In genomic region chr4:134478031-134478430, GRCm38 (mm10) we compare ENCODE assay signal across 8 mouse cellular contexts. TPM values are rescaled to one million over a fixed set of nuclear protein-coding genes. Genes with fewer than 3 reads are reported as not detected.
DNase-seq lines count a peak whose midpoint lies in the region; ATAC-seq and TF ChIP-seq lines count a peak whose summit lies in the region.

No protein-coding gene starts in this region.

- no peaks in the 10 kb centered on the region for H3K4me1 ChIP-seq in embryonic facial prominence, embryonic 11.5 days (ENCODE audit: control insufficient read depth, insufficient read depth, low read length)
- no peaks in the 10 kb centered on the region for H3K4me1 ChIP-seq in limb, embryonic 14.5 days (ENCODE audit: control insufficient read depth, insufficient read depth, low read length)
- peaks cover 23% of the 10 kb centered on the region for H3K4me1 ChIP-seq in midbrain, embryonic 16.5 days (ENCODE audit: control insufficient read depth, insufficient read depth, low read length)
- H3K4me1 ChIP-seq in spleen, adult 2 months (ENCODE audit: control insufficient read depth, insufficient read depth, insufficient read length): no peaks in the 10 kb centered on the region

- 11% methylated on average over 9 of the region's 9 CpGs for WGBS in embryonic facial prominence, embryonic 11.5 days
- 5% methylated on average over 9 of the region's 9 CpGs for WGBS in limb, embryonic 14.5 days
- WGBS in midbrain, embryonic 16.5 days: 4% methylated on average over 9 of the region's 9 CpGs
- WGBS in spleen, adult 2 months: 7% methylated on average over 9 of the region's 9 CpGs

- no peak overlapping the region for H3K4me2 ChIP-seq in embryonic facial prominence, embryonic 11.5 days (ENCODE audit: low read depth, low read length)
- H3K4me2 ChIP-seq in limb, embryonic 14.5 days (replicated peaks; ENCODE audit: low read depth, low read length, severe bottlenecking): no peak overlapping the region
- no peak overlapping the region for H3K4me2 ChIP-seq in midbrain, embryonic 16.5 days (ENCODE audit: low read length)

- no peak for TF ChIP-seq POLR2A in limb, embryonic 14.5 days (IDR thresholded peaks at IDR 0.05; ENCODE audit: borderline replicate concordance, extremely low read depth, insufficient read depth, insufficient read length)
- TF ChIP-seq POLR2A in spleen, adult 2 months (IDR thresholded peaks at IDR 0.05; ENCODE audit: low read depth, low read length): no peak

- H3K4me3 ChIP-seq in embryonic facial prominence, embryonic 11.5 days (ENCODE audit: low read depth, low read length): no peak overlapping the region
- H3K4me3 ChIP-seq in limb, embryonic 14.5 days (replicated peaks; ENCODE audit: low read length): no peak overlapping the region
- no peak overlapping the region for H3K4me3 ChIP-seq in midbrain, embryonic 16.5 days (ENCODE audit: low read depth, low read length)
- H3K4me3 ChIP-seq in spleen, adult 2 months (ENCODE audit: extremely low read depth, insufficient read depth, insufficient read length): no peak overlapping the region

- ATAC-seq in embryonic facial prominence, embryonic 11.5 days (replicated peaks; ENCODE audit: insufficient number of reproducible peaks, low FRiP score, low TSS enrichment, low read depth): peak; percentile 40; the same call in 1 of the 2 replicates
- ATAC-seq in limb, embryonic 14.5 days (ENCODE audit: low FRiP score, low read depth): peak; percentile 73
- ATAC-seq in midbrain, embryonic 16.5 days: peak; percentile 57

- no peaks in the 10 kb centered on the region for H3K9me3 ChIP-seq in embryonic facial prominence, embryonic 11.5 days (replicated peaks; ENCODE audit: control insufficient read depth, low read length)
- H3K9me3 ChIP-seq in limb, embryonic 14.5 days (ENCODE audit: control insufficient read depth, low read length): no peaks in the 10 kb centered on the region
- no peaks in the 10 kb centered on the region for H3K9me3 ChIP-seq in midbrain, embryonic 16.5 days (replicated peaks; ENCODE audit: control insufficient read depth, low read length, poor library complexity, severe bottlenecking)

- TF ChIP-seq CTCF in spleen, adult 2 months (IDR thresholded peaks at IDR 0.05; ENCODE audit: extremely low read depth, insufficient read depth, insufficient read length, insufficient replicate concordance): peak; percentile 100

- peaks cover 15% of the 10 kb centered on the region for H3K36me3 ChIP-seq in embryonic facial prominence, embryonic 11.5 days (replicated peaks; ENCODE audit: control insufficient read depth, insufficient read depth, low read depth, low read length)
- peaks cover 22% of the 10 kb centered on the region for H3K36me3 ChIP-seq in limb, embryonic 14.5 days (ENCODE audit: control insufficient read depth, insufficient read depth, low read length)
- H3K36me3 ChIP-seq in midbrain, embryonic 16.5 days (ENCODE audit: control insufficient read depth, insufficient read depth, low read length): peaks cover 22% of the 10 kb centered on the region
- no peaks in the 10 kb centered on the region; the same call in 1 of the 2 replicates for H3K36me3 ChIP-seq in spleen, adult 2 months (ENCODE audit: control insufficient read depth, insufficient read depth, low read length)

- H3K9ac ChIP-seq in embryonic facial prominence, embryonic 11.5 days (replicated peaks; ENCODE audit: low read length): no peak overlapping the region
- H3K9ac ChIP-seq in limb, embryonic 14.5 days (ENCODE audit: low read depth, low read length, severe bottlenecking): no peak overlapping the region
- H3K9ac ChIP-seq in midbrain, embryonic 16.5 days (ENCODE audit: low read depth, low read length): no peak overlapping the region

- H3K27me3 ChIP-seq in embryonic facial prominence, embryonic 11.5 days (ENCODE audit: control insufficient read depth, insufficient read depth, low read length): no peaks in the 10 kb centered on the region; the same call in 1 of the 2 replicates
- H3K27me3 ChIP-seq in limb, embryonic 14.5 days (ENCODE audit: control insufficient read depth, insufficient read depth, low read length): no peaks in the 10 kb centered on the region
- no peaks in the 10 kb centered on the region for H3K27me3 ChIP-seq in midbrain, embryonic 16.5 days (ENCODE audit: control insufficient read depth, insufficient read depth, low read depth, low read length)
- H3K27me3 ChIP-seq in spleen, adult 2 months (ENCODE audit: control insufficient read depth, insufficient read depth, low read length): no peaks in the 10 kb centered on the region

- peak; percentile 82 for DNase-seq in 3T3-L1 (ENCODE audit: low read depth, low spot score)
- DNase-seq in adrenal gland, postnatal 14 days: peak; percentile 96
- DNase-seq in embryonic facial prominence, embryonic 11.5 days (ENCODE audit: low spot score): peak; percentile 88
- peak; percentile 89 for DNase-seq in heart, adult 8-10 months (ENCODE audit: low spot score)
- peak; percentile 93 for DNase-seq in kidney, adult 9 months
- peak; percentile 77 for DNase-seq in limb, embryonic 14.5 days (ENCODE audit: low spot score)
- DNase-seq in spleen, adult 2 months (ENCODE audit: low read depth in 1 of 2, low spot score in 2 of 2): peak; percentile 74 to 88

- no peak overlapping the region for H3K27ac ChIP-seq in embryonic facial prominence, embryonic 11.5 days (replicated peaks; ENCODE audit: low read depth, low read length)
- no peak overlapping the region for H3K27ac ChIP-seq in limb, embryonic 14.5 days (replicated peaks; ENCODE audit: low read depth, low read length)
- peak overlapping the region; percentile 66 for H3K27ac ChIP-seq in midbrain, embryonic 16.5 days (ENCODE audit: low read length)
- no peak overlapping the region for H3K27ac ChIP-seq in spleen, adult 2 months (ENCODE audit: insufficient read depth, low read length)

RNA-seq across cellular contexts. Expression of gene Stmn1, which starts 9.9 kb away (rescaled TPM):
- total RNA-seq in adrenal gland, postnatal 14 days (2021): 118 and 119 TPM in 2 replicates
- polyA plus RNA-seq in embryonic facial prominence, embryonic 11.5 days (2014; fragmentation: Nextera tagmentation; extraction: Ambion mirVana): 3,252 and 3,396 TPM in 2 replicates
- 10 to 100 TPM; 20.8 to 26.2 (median 22.0) TPM for total RNA-seq in heart, adult 8-10 months (2022)
- 246 and 428 TPM in 2 replicates for polyA plus RNA-seq in limb, embryonic 14.5 days (2012; rRNA removed)
- polyA plus RNA-seq in limb, embryonic 14.5 days (2014; fragmentation: Nextera tagmentation; extraction: Ambion mirVana): 1,273 and 1,449 TPM in 2 replicates
- polyA plus RNA-seq in midbrain, embryonic 16.5 days (2015; fragmentation: Nextera tagmentation; extraction: Ambion mirVana): 7,758 and 8,549 TPM in 2 replicates
- polyA plus RNA-seq in spleen, adult 2 months (2012; rRNA removed): 13.8 and 17.1 TPM in 2 replicates

RNA-seq across cellular contexts. Expression of gene Paqr7, which starts 18.5 kb away (rescaled TPM):
- total RNA-seq in adrenal gland, postnatal 14 days (2021): 25.9 and 32.2 TPM in 2 replicates
- polyA plus RNA-seq in embryonic facial prominence, embryonic 11.5 days (2014; fragmentation: Nextera tagmentation; extraction: Ambion mirVana): 0.87 and 0.93 TPM in 2 replicates
- total RNA-seq in heart, adult 8-10 months (2022): 10 to 100 TPM; 15.8 to 28.8 (median 20.2) TPM
- polyA plus RNA-seq in limb, embryonic 14.5 days (2012; rRNA removed): 5.9 and 8.2 TPM in 2 replicates
- polyA plus RNA-seq in limb, embryonic 14.5 days (2014; fragmentation: Nextera tagmentation; extraction: Ambion mirVana): 2.3 and 2.9 TPM in 2 replicates
- 27.2 and 36.2 TPM in 2 replicates for polyA plus RNA-seq in midbrain, embryonic 16.5 days (2015; fragmentation: Nextera tagmentation; extraction: Ambion mirVana)
- 29.4 and 36.2 TPM in 2 replicates for polyA plus RNA-seq in spleen, adult 2 months (2012; rRNA removed)

RNA-seq across cellular contexts. Expression of gene Aunip, which starts 32.8 kb away (rescaled TPM):
- 1.8 and 3.0 TPM in 2 replicates for total RNA-seq in adrenal gland, postnatal 14 days (2021)
- polyA plus RNA-seq in embryonic facial prominence, embryonic 11.5 days (2014; fragmentation: Nextera tagmentation; extraction: Ambion mirVana): 7.0 and 8.3 TPM in 2 replicates
- total RNA-seq in heart, adult 8-10 months (2022): under 1 TPM in 1 of 4 experiments, not detected in 3; 0.20 TPM
- 6.7 and 10.3 TPM in 2 replicates for polyA plus RNA-seq in limb, embryonic 14.5 days (2012; rRNA removed)
- polyA plus RNA-seq in limb, embryonic 14.5 days (2014; fragmentation: Nextera tagmentation; extraction: Ambion mirVana): 3.5 and 3.6 TPM in 2 replicates
- 1.3 and 1.7 TPM in 2 replicates for polyA plus RNA-seq in midbrain, embryonic 16.5 days (2015; fragmentation: Nextera tagmentation; extraction: Ambion mirVana)
- 0.39 and 0.80 TPM in 2 replicates for polyA plus RNA-seq in spleen, adult 2 months (2012; rRNA removed)

RNA-seq across cellular contexts. Expression of gene Mtfr1l, which starts 57.2 kb away (rescaled TPM):
- total RNA-seq in adrenal gland, postnatal 14 days (2021): 103 and 113 TPM in 2 replicates
- polyA plus RNA-seq in embryonic facial prominence, embryonic 11.5 days (2014; fragmentation: Nextera tagmentation; extraction: Ambion mirVana): 137 and 138 TPM in 2 replicates
- 100 to 1,000 TPM; 182 to 213 (median 198) TPM for total RNA-seq in heart, adult 8-10 months (2022)
- 111 and 132 TPM in 2 replicates for polyA plus RNA-seq in limb, embryonic 14.5 days (2012; rRNA removed)
- 123 and 140 TPM in 2 replicates for polyA plus RNA-seq in limb, embryonic 14.5 days (2014; fragmentation: Nextera tagmentation; extraction: Ambion mirVana)
- 169 and 175 TPM in 2 replicates for polyA plus RNA-seq in midbrain, embryonic 16.5 days (2015; fragmentation: Nextera tagmentation; extraction: Ambion mirVana)
- 37.4 and 55.2 TPM in 2 replicates for polyA plus RNA-seq in spleen, adult 2 months (2012; rRNA removed)

Comparison
In these comparisons a context has a peak if more than half of its experiments do, and no peak if none do; other contexts are left out.
1. RNA of gene Stmn1, which starts 9.9 kb away (polyA plus RNA-seq): 7,758 to 8,549 TPM in midbrain, embryonic 16.5 days, 3,252 to 3,396 TPM in embryonic facial prominence, embryonic 11.5 days and 246 to 1,449 TPM in limb, embryonic 14.5 days; 13.8 to 17.1 TPM in spleen, adult 2 months; every median in the first group is over 10 times any median in the second.
2. Peak in every context shown above with its lines, with median percentiles within 50 percentile points of each other: DNase-seq and ATAC-seq.